Mouse (Mus musculus) T-helper 1 cell (primary cell): ENCODE data around the gene Kcnq1.

ENCODE experiments used
- in situ Hi-C: fragments of 300-600 bp; cut with MboI, MseI; formaldehyde crosslinking; loops from one replicate; pipeline ENCODE4 v1.15.1; 2025; ENCODE audit warnings: high pct_unique_total_duplicates

Gene Kcnq1

DNA sequence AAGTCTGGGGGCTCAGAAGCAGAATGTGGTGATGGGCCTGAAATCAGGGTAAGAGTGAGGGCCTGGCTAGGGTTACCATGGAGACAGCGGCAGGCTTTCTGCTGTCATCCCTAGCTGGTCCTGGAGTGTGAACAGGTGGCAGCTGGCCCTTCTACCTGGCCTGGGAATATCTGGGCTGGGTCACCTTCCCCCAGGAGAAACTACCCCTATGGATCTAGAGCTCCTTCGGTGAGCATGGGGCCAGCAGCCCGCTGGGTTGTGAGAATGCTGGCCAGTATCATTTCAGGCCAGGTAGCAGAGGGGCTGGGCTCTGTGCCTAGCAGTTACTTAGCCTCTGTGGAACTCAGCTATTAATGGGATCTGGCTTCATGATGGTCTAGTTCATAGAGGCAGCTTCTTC lies 18.7 kb downstream of the Kcnq1 start:
- in situ Hi-C loops, result no loop called here

GRCm38 (mm10) chr7:143132815-143133214 lies 26.7 kb downstream of the Kcnq1 start:
- in situ Hi-C loops, result no loop called here

- in situ Hi-C loops, result no loop called here
Observed at GRCm38 (mm10) chr7:143136125-143136524, 30.0 kb downstream of the Kcnq1 start.

DNA sequence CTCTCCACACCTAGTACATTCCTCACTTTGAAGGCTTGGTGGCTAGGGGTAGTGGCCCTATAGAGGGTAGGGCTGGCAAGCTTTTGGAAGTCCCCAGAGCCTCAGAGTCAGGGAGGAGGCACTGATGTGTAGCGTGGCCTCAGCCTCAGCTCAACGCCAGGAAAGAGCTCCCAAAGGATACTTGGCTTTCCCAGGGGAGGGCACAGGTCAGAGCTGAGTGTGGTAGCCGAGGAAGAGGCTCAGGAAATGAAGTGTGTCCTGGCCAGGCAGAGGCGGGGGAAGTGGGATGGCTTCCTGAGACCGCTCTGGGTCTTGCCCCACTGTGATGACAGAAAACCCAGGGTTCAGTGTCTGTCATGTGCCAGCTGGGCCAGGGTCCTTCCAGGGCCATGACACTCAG lies 30.4 kb downstream of the Kcnq1 start:
- in situ Hi-C loops, result no loop called here

DNA sequence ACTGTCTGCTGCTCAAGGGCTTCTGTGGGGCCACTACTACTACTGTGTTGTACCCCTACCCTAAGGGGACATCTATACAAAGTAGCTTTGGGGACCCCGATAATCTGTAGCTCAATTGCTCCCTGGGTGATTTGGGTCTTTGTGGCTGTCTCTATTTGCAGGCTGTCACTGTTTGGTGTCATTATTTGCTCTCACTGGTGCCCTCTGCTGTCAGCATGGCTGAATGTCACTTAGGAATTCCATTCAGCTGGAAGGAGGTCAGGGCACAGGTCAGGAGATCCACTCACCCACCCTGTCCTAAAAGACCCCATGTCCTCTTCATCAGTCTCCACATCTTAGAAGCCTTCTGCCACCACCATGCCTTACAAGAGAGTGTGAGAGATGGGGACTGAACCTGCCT lies 32.6 kb downstream of the Kcnq1 start:
- in situ Hi-C loops, result no loop called here

DNA sequence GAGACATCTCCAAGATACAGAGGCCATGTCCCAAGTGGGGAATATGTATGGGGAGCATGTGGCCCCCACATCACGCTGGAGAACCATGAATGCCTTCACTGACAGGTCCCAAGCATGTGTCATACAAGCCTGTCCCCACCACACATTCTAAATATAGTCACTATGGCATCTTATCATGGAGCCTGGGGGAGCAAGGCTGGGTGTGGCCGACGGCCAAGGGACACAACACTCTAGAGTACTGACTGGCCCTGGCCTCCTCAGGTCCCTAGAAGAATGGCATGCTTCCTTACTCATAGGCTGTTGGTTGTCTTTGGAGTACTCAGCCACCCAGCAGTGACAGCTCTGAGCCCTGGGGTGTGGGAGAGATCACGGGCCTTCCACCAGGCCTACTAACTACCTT lies 33.8 kb downstream of the Kcnq1 start:
- in situ Hi-C loops, result no loop called here

GRCm38 (mm10) chr7:143142680-143143079 lies 36.5 kb downstream of the Kcnq1 start:
- in situ Hi-C loops, result no loop called here

- in situ Hi-C loops, result loop anchor here (5.0 kb wide), 2 partner anchors 325 to 615 kb away; partner anchors contain the start of gene Slc22a18
Observed at GRCm38 (mm10) chr7:143147015-143147414, 40.9 kb downstream of the Kcnq1 start.

DNA sequence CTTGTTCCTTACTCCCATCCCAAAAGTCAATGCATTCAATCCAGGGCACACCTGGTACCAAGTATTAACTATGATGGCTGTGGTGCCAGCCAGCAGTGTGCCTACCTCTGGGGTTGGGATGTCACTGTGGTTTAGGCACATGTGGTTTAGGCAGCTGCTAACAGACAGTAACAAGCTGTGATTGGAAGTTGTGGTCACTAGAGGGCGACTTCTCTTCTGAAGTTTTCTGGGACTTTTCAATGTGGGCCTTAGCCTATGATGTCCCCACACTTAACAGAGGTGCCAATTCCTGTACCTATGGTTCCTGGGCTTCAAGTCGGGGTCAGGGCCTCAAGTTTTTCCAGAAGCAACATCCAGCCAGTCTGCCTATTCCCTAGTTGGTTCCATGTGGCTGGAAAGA lies 45.0 kb downstream of the Kcnq1 start:
- in situ Hi-C loops, result no loop called here

- in situ Hi-C loops, result no loop called here
Observed at GRCm38 (mm10) chr7:143152350-143152749, 46.2 kb downstream of the Kcnq1 start.

DNA sequence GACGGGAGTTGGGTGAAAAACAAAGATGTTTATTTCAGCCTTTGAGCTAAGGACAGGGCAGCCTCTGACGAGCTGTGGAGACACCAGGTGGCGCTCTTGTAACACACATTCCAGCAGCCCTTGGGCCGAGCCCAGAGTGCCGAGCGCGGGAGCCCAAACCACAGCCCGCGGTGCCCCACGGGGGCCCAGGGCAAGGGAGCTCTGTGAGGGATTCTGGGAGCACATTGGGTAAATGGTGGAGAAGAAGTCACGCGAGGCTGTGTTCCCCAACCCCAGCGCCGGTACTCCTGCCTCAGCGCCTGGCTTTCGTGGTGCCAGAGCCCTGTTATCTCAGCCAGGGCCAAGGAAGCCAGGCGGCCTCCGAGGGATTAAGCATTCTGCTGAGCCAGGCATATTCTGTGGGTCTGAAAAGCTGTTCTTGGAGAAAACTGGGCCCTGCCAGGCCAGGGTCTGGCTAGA lies 47.8 kb downstream of the Kcnq1 start:
- in situ Hi-C loops, result no loop called here

DNA sequence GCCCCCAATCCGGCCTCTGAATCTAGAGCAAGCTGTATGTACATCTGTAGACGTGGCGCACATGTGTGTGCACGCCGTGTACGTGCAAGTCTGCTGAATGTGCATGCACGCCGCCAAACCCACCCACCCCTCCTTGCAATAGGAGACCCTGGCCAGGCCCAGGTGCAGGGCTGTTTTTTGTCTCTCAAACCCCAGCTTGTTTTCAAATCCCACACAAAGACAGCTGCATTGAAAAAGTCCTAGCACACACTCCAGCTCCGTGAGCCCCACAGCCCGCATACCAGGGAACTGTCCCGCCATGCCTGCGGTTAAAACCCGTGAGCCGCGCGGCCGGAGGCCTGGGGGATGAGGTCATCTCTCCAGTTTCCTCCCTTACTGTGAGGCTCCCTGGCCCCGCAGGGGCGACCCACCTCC lies 48.3 kb downstream of the Kcnq1 start:
- in situ Hi-C loops, result no loop called here

GRCm38 (mm10) chr7:143155257-143155656 lies 49.1 kb downstream of the Kcnq1 start:
- in situ Hi-C loops, result no loop called here

DNA sequence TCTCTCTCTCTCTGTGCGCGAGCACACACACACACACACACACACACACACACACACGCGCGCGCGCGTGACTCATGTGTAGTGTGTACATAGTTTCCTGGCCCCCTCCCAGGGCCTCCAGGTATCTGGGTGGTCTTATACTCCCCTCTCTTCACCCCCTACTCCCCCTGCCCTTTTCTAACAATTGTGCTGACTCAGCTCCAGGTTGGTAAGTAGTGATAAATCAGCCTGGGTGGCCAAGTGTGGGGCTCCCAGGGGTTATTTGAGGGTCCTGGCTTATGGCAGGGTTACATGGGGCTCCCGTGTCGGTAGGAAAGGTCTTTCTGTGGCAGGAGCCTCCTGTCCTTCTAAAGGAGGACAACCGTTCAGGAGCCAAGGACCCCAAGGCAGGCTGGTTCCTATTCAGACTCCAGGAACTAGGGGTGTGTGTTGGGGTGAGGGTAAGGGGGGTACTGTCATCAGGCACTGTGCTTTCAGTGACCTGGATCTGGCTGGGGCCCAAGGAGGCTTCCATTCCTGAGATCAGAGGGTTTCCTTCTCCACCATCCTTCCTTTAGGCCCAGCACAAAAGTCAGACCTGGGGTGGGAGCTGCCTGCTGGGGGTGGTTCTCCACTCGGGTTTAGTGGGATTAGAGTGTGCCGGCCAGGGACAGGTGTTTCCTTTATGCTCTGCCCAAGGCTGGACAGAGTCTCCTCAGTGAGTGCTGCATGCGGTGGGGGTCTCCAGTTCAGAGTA lies 52.7 kb downstream of the Kcnq1 start:
- in situ Hi-C loops, result no loop called here

GRCm38 (mm10) chr7:143159446-143159845 lies 53.3 kb downstream of the Kcnq1 start:
- in situ Hi-C loops, result no loop called here

DNA sequence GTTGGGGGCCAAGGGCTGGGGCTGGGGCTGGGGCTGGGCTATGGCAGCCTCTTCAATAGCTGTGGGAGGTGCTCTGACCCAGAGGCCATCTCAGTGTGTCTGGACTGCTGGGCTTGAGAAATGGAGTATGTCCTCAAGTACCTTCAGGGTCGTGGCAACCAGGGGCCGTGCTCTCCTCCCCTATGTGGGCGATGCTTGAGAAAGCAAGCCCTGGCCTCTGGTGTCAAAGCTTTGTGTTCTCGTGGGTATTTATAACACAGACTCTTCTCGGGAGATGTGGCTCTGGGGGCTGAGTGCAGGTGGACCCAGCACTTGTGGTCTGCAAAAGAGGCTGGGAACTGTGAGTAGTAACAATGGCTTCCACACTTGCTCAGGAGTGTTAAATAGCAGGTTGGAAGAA lies 53.9 kb downstream of the Kcnq1 start:
- in situ Hi-C loops, result no loop called here

GRCm38 (mm10) chr7:143162051-143162450 lies 55.9 kb downstream of the Kcnq1 start:
- in situ Hi-C loops, result no loop called here

- in situ Hi-C loops, result no loop called here
Observed at GRCm38 (mm10) chr7:143164074-143164473, 57.9 kb downstream of the Kcnq1 start.

- in situ Hi-C loops, result no loop called here
Observed at GRCm38 (mm10) chr7:143165687-143166265, 59.6 kb downstream of the Kcnq1 start.

- in situ Hi-C loops, result no loop called here
Observed at GRCm38 (mm10) chr7:143167275-143167674, 61.1 kb downstream of the Kcnq1 start.

GRCm38 (mm10) chr7:143169371-143169770 lies 63.2 kb downstream of the Kcnq1 start:
- in situ Hi-C loops, result no loop called here

GRCm38 (mm10) chr7:143172914-143173547 lies 66.9 kb downstream of the Kcnq1 start:
- in situ Hi-C loops, result no loop called here

- in situ Hi-C loops, result no loop called here
Observed at GRCm38 (mm10) chr7:143174633-143175032, 68.5 kb downstream of the Kcnq1 start.
